In genomic region chr10:83189071-83189470, GRCm38 (mm10) we compare ENCODE assay signal across 27 mouse cellular contexts.
"Had no signal": no experiment of that assay in that cellular context is flagged by ENCODE, and none has a peak within 500 bp of the region (broad histone marks: within the 10 kb centered on the region; RNA-seq: fewer than 3 reads in every experiment).

No protein-coding gene starts in this region.

- H3K27ac ChIP-seq: embryonic facial prominence, embryonic 10.5 days; embryonic facial prominence, embryonic 12.5 days; embryonic facial prominence, embryonic 13.5 days; embryonic facial prominence, embryonic 15.5 days; forebrain, embryonic 10.5 days; forebrain, embryonic 12.5 days; forebrain, embryonic 13.5 days; forebrain, embryonic 15.5 days; gastrocnemius, adult 2 months; heart, adult 2 months; heart, embryonic 10.5 days had no signal

- H3K4me2 ChIP-seq: embryonic facial prominence, embryonic 12.5 days; embryonic facial prominence, embryonic 13.5 days; embryonic facial prominence, embryonic 15.5 days; forebrain, embryonic 12.5 days; forebrain, embryonic 13.5 days; forebrain, embryonic 15.5 days had no signal

- H3K4me3 ChIP-seq: embryonic facial prominence, embryonic 10.5 days; embryonic facial prominence, embryonic 12.5 days; embryonic facial prominence, embryonic 13.5 days; embryonic facial prominence, embryonic 15.5 days; erythroblast, embryonic 14.5 days; forebrain, embryonic 10.5 days; forebrain, embryonic 12.5 days; forebrain, embryonic 13.5 days; forebrain, embryonic 15.5 days; gastrocnemius, adult 2 months; heart, adult 2 months; heart, embryonic 10.5 days had no signal

- ATAC-seq: forebrain, embryonic 13.5 days; forebrain, embryonic 14.5 days; forebrain, embryonic 15.5 days; forebrain, embryonic 16.5 days had no signal

- DNase-seq: cerebellum, adult 9-10 months; cerebellum, adult 9-11 months; cerebellum, postnatal 10 days; cerebellum, postnatal 14 days; cerebellum, postnatal 25 days; cerebellum, postnatal 36 days; embryo, embryonic 11 days; gastrocnemius, adult 2 months; gastrocnemius, postnatal 10 days; gastrocnemius, postnatal 14 days; gastrocnemius, postnatal 25 days; gastrocnemius, postnatal 36 days; heart, adult 11 months; heart, adult 18-20 months; heart, adult 2 months had no signal

- H3K27me3 ChIP-seq: embryonic facial prominence, embryonic 12.5 days; embryonic facial prominence, embryonic 13.5 days; embryonic facial prominence, embryonic 15.5 days; forebrain, embryonic 12.5 days; forebrain, embryonic 13.5 days; forebrain, embryonic 15.5 days had no signal

- H3K9ac ChIP-seq: embryonic facial prominence, embryonic 12.5 days; embryonic facial prominence, embryonic 13.5 days; embryonic facial prominence, embryonic 15.5 days; forebrain, embryonic 12.5 days; forebrain, embryonic 13.5 days; forebrain, embryonic 15.5 days had no signal

- H3K9me3 ChIP-seq: embryonic facial prominence, embryonic 10.5 days; embryonic facial prominence, embryonic 12.5 days; embryonic facial prominence, embryonic 13.5 days; embryonic facial prominence, embryonic 15.5 days; forebrain, embryonic 10.5 days; forebrain, embryonic 12.5 days; forebrain, embryonic 15.5 days; heart, embryonic 10.5 days had no signal

- H3K36me3 ChIP-seq: embryonic facial prominence, embryonic 12.5 days had no signal
